Mouse (Mus musculus): Measurements from ENCODE around the gene Gm20388.

Gene Gm20388

GRCm38 (mm10) chr8:124259925-124260324 lies 4349.3 kb downstream of the Gm20388 start:
- no peak for DNase-seq (ENCODE audit: low spot score in 2 of 2)

- DNase-seq (ENCODE audit: low spot score in 2 of 2), result no peak
Measured at GRCm38 (mm10) chr8:124260371-124260770, 4349.7 kb downstream of the Gm20388 start.

GRCm38 (mm10) chr8:124263058-124263457 lies 4352.4 kb downstream of the Gm20388 start:
- DNase-seq (ENCODE audit: low spot score in 2 of 2), result no peak

- no peak for DNase-seq (ENCODE audit: low spot score in 2 of 2)
Measured at GRCm38 (mm10) chr8:124264032-124264431, 4353.4 kb downstream of the Gm20388 start.

- DNase-seq (ENCODE audit: low spot score in 2 of 2), result no peak
Measured at GRCm38 (mm10) chr8:124264671-124265070, 4354.0 kb downstream of the Gm20388 start.

- no peak for DNase-seq (ENCODE audit: low spot score in 2 of 2)
Measured at GRCm38 (mm10) chr8:124265130-124265529, 4354.5 kb downstream of the Gm20388 start.

- peak; percentile 63 to 69 for DNase-seq (ENCODE audit: low spot score in 2 of 2)
Measured at GRCm38 (mm10) chr8:124265798-124266197, 4355.2 kb downstream of the Gm20388 start.

GRCm38 (mm10) chr8:124267206-124267605 lies 4356.6 kb downstream of the Gm20388 start:
- no peak for DNase-seq (ENCODE audit: low spot score in 2 of 2)

GRCm38 (mm10) chr8:124270504-124270903 lies 4359.9 kb downstream of the Gm20388 start:
- no peak for DNase-seq (ENCODE audit: low spot score in 2 of 2)

GRCm38 (mm10) chr8:124270904-124271303 lies 4360.3 kb downstream of the Gm20388 start:
- no peak for DNase-seq (ENCODE audit: low spot score in 2 of 2)

GRCm38 (mm10) chr8:124271518-124271917 lies 4360.9 kb downstream of the Gm20388 start:
- DNase-seq (ENCODE audit: low spot score in 2 of 2), result no peak

- no peak for DNase-seq (ENCODE audit: low spot score in 2 of 2)
Measured at GRCm38 (mm10) chr8:124272792-124273191, 4362.2 kb downstream of the Gm20388 start.

- no peak for DNase-seq (ENCODE audit: low spot score in 2 of 2)
Measured at GRCm38 (mm10) chr8:124273606-124274218, 4363.1 kb downstream of the Gm20388 start.

GRCm38 (mm10) chr8:124274441-124275120 lies 4363.9 kb downstream of the Gm20388 start:
- DNase-seq (ENCODE audit: low spot score in 2 of 2), result no peak

- no peak for DNase-seq (ENCODE audit: low spot score in 2 of 2)
Measured at GRCm38 (mm10) chr8:124275377-124276071, 4364.9 kb downstream of the Gm20388 start.

GRCm38 (mm10) chr8:124277951-124278910 lies 4367.6 kb downstream of the Gm20388 start:
- peak in 1 of 2 experiments; percentile 59 for DNase-seq (ENCODE audit: low spot score in 2 of 2)

GRCm38 (mm10) chr8:124278956-124279689 lies 4368.5 kb downstream of the Gm20388 start:
- DNase-seq (ENCODE audit: low spot score in 2 of 2), result no peak

GRCm38 (mm10) chr8:124279690-124279985 lies 4369.0 kb downstream of the Gm20388 start:
- DNase-seq (ENCODE audit: low spot score in 2 of 2), result no peak

- peak in 1 of 2 experiments; percentile 61 for DNase-seq (ENCODE audit: low spot score in 2 of 2)
Measured at GRCm38 (mm10) chr8:124281700-124282541, 4371.3 kb downstream of the Gm20388 start.

Measured in heart, adult 9 months (tissue).